Mouse (Mus musculus) liver, adult 2 months (tissue): Measurements from ENCODE around the gene Vwa2.

Source experiments
- CTCF ChIP-seq: fragments of 200-500 bp; IDR thresholded peaks from 2 replicates; pipeline ENCODE4 v1.5.1; 2011; ENCODE audit warnings: low read depth, low read length, control low read depth
- POLR2A ChIP-seq: fragments of 200-500 bp; IDR thresholded peaks from 2 replicates; pipeline ENCODE4 v1.6.1; 2011; ENCODE audit warnings: low read length, control low read depth; ENCODE audit not compliant: insufficient read depth; ENCODE audit errors: extremely low read depth

- TF ChIP-seq CTCF (no peak), POLR2A (no peak)
Measured at GRCm38 (mm10) chr19:56914658-56915057, 40.6 kb downstream of the Vwa2 start.
